Mouse (Mus musculus): ENCODE measurements at regions not wholly inside any gene's neighbourhood (a gene's known extent, or its start where the extent isn't known, plus 50 kb on each side); places are given as distances from the start of the nearest gene placed in this dataset.

DNA sequence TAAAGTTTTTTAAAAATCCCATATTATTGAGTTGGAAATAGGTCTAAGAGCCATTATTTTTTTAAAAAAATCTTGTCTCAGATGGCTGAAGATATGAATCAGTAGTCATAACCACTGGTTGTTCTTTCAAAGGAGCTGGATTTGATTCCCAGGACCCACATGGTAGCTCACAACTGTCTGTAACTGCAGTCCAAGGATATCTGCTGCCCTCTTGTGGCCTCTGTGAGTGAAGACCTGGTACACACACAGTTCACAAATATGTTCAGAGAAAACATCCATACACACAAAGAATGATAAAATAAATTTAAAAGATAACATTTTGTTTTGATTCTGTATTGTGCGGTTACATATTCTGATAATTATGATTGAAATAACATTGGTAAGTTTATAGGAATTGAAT is 263.2 kb upstream of the Zwint start:
- no peak overlapping the region for H3K4me3 ChIP-seq (ENCODE audit: control insufficient read depth in 1 of 2, insufficient read depth in 1 of 2, low read depth in 2 of 2, low read length in 2 of 2)
- H3K4me1 ChIP-seq (ENCODE audit: control insufficient read depth in 1 of 2, insufficient read depth in 2 of 2, low read length in 2 of 2): no peaks in the 10 kb centered on the region
- H3K9ac ChIP-seq (ENCODE audit: control insufficient read depth, low read depth, low read length, poor library complexity, severe bottlenecking): no peak overlapping the region
- no peaks in the 10 kb centered on the region for H3K79me2 ChIP-seq (ENCODE audit: control insufficient read depth, insufficient read depth, low read length, poor library complexity)
- no peaks in the 10 kb centered on the region for H3K36me3 ChIP-seq (ENCODE audit: control insufficient read depth in 1 of 2, insufficient read depth in 2 of 2, low read length in 2 of 2)
- no peak overlapping the region for H3K27ac ChIP-seq (ENCODE audit: control insufficient read depth, low read depth, low read length)
- DNase-seq (ENCODE audit: low read depth, low spot score): peak; percentile 28
- H3K27me3 ChIP-seq (ENCODE audit: control insufficient read depth in 1 of 2, insufficient read depth in 2 of 2, low read length in 2 of 2): no peaks in the 10 kb centered on the region
- TF ChIP-seq HCFC1 (IDR thresholded peaks at IDR 0.05; ENCODE audit: low read depth, low read length): no peak
- TF ChIP-seq GATA1 (IDR thresholded peaks at IDR 0.05; ENCODE audit: low read depth, low read length): no peak
- TF ChIP-seq ZNF384 (IDR thresholded peaks at IDR 0.05; ENCODE audit: low read depth, low read length): no peak
- peak; percentile 50 for TF ChIP-seq RAD21 (IDR thresholded peaks at IDR 0.05; ENCODE audit: low read depth, low read length)
- TF ChIP-seq SMC3 (IDR thresholded peaks at IDR 0.05; ENCODE audit: low read depth, low read length): peak; percentile 55
- no peak for TF ChIP-seq CHD1 (IDR thresholded peaks at IDR 0.05; ENCODE audit: low read depth, low read length)
- TF ChIP-seq CTCF (IDR thresholded peaks at IDR 0.05 in 2 of 3, conservative IDR thresholded peaks at IDR 0.05 in 1 of 3; ENCODE audit: control insufficient read depth in 1 of 3, insufficient read depth in 1 of 3, low read depth in 2 of 3, low read length in 3 of 3, poor library complexity in 1 of 3, severe bottlenecking in 1 of 3): peak; percentile 27 to 51 (median 48); a peak in 5 of 6 replicates
- TF ChIP-seq UBTF (IDR thresholded peaks at IDR 0.05; ENCODE audit: borderline replicate concordance, insufficient read depth, low read depth, low read length): no peak
- H3K9me3 ChIP-seq (replicated peaks; ENCODE audit: insufficient read depth, low read length): no peaks in the 10 kb centered on the region

DNA sequence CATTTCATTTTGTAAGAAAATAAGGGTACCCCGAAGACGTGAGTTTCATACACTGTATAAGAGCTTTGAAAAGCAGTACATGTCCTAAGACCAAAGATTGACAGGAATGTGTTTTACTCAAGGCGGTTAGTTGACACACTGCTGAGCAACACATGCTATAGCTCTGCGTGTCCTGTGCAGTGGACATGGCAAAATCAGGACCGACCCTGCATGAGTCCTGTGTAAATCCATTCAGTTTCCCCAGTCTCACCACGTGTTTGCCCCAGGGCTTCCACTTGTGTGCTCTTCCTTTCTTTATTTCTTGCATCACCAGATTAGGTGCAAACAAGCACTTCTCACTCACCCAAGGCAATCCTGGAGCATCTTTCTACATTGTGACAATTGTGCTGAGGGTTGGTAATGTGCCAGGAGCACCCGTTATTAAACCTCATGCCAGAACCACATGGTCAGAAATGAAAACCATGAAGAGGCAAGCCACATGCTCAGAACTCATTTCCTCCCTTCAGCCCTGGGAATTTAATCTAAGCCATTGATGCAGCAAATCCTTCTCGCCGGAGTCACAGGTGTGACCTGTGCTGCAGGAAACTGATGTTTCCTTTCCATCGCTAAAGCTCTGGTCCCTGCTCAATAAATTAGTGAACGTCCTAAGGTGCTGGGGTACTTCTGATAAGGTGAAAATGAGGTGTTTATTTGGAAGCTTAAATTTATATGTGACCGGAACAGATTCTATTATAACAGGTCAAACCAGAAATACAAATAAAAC is 261.2 kb upstream of the Zwint start:
- no peak for TF ChIP-seq KAT2A (conservative IDR thresholded peaks at IDR 0.05; ENCODE audit: low read depth, low read length)
- TF ChIP-seq E2F4 (IDR thresholded peaks at IDR 0.05; ENCODE audit: borderline replicate concordance, low read depth, low read length): no peak
- no peak for TF ChIP-seq SIN3A (IDR thresholded peaks at IDR 0.05; ENCODE audit: low read length)
- no peak for TF ChIP-seq MEF2A (IDR thresholded peaks at IDR 0.05; ENCODE audit: extremely low read depth, insufficient replicate concordance, low read depth, low read length, poor library complexity, severe bottlenecking)
- TF ChIP-seq MYB (IDR thresholded peaks at IDR 0.05; ENCODE audit: low read depth, low read length): no peak
- TF ChIP-seq HCFC1 (IDR thresholded peaks at IDR 0.05; ENCODE audit: low read depth, low read length): no peak
- TF ChIP-seq SMC3 (IDR thresholded peaks at IDR 0.05; ENCODE audit: low read depth, low read length): no peak
- no peak for TF ChIP-seq UBTF (IDR thresholded peaks at IDR 0.05; ENCODE audit: borderline replicate concordance, insufficient read depth, low read depth, low read length)
- no peak for TF ChIP-seq JUND (IDR thresholded peaks at IDR 0.05; ENCODE audit: low read depth, low read length)
- no peak for TF ChIP-seq POLR2AphosphoS2 (IDR thresholded peaks at IDR 0.05; ENCODE audit: low read length)
- no peak for TF ChIP-seq ZMIZ1 (IDR thresholded peaks at IDR 0.05; ENCODE audit: low read depth, low read length)
- H3K27me3 ChIP-seq (ENCODE audit: control insufficient read depth in 1 of 2, insufficient read depth in 2 of 2, low read length in 2 of 2): no peaks in the 10 kb centered on the region
- no peaks in the 10 kb centered on the region for H3K9me3 ChIP-seq (replicated peaks; ENCODE audit: insufficient read depth, low read length)
- no peak overlapping the region for H3K4me3 ChIP-seq (ENCODE audit: control insufficient read depth in 1 of 2, insufficient read depth in 1 of 2, low read depth in 2 of 2, low read length in 2 of 2)
- H3K4me1 ChIP-seq (ENCODE audit: control insufficient read depth in 1 of 2, insufficient read depth in 2 of 2, low read length in 2 of 2): no peaks in the 10 kb centered on the region
- no peaks in the 10 kb centered on the region for H3K36me3 ChIP-seq (ENCODE audit: control insufficient read depth in 1 of 2, insufficient read depth in 2 of 2, low read length in 2 of 2)
- no peak for DNase-seq (ENCODE audit: low read depth, low spot score)
- no peaks in the 10 kb centered on the region for H3K79me2 ChIP-seq (ENCODE audit: control insufficient read depth, insufficient read depth, low read length, poor library complexity)
- H3K27ac ChIP-seq (ENCODE audit: control insufficient read depth, low read depth, low read length): no peak overlapping the region
- no peak overlapping the region for H3K9ac ChIP-seq (ENCODE audit: control insufficient read depth, low read depth, low read length, poor library complexity, severe bottlenecking)

All from MEL (cell line).